Comparison of ENCODE assay signal across 8 mouse cellular contexts in genomic region chr2:90678256-90679060, GRCm38 (mm10). TPM values are rescaled to one million over a fixed set of nuclear protein-coding genes. Genes with fewer than 3 reads are reported as not detected.
DNase-seq lines count a peak whose midpoint lies in the region; ATAC-seq and TF ChIP-seq lines count a peak whose summit lies in the region.

No protein-coding gene starts in this region.

- no peak for TF ChIP-seq CTCF in G1E (IDR thresholded peaks at IDR 0.05; ENCODE audit: low read depth, low read length)
- peak; percentile 54 for TF ChIP-seq CTCF in hindbrain, postnatal 0 days (IDR thresholded peaks at IDR 0.05; ENCODE audit: low read depth)

- no peaks in the 10 kb centered on the region for H3K27me3 ChIP-seq in kidney, embryonic 16.5 days (ENCODE audit: insufficient read depth, low read length)
- no peaks in the 10 kb centered on the region for H3K27me3 ChIP-seq in G1E (ENCODE audit: insufficient read depth, low read length)
- H3K27me3 ChIP-seq in hindbrain, postnatal 0 days (ENCODE audit: insufficient read depth, low read length): no peaks in the 10 kb centered on the region
- H3K27me3 ChIP-seq in midbrain, embryonic 11.5 days (ENCODE audit: control insufficient read depth, insufficient read depth, low read length): no peaks in the 10 kb centered on the region

- intact Hi-C loops in left cerebral cortex, postnatal 36 days (cut with DNase I): loop anchor here (2.0 kb wide), 2 partner anchors 98 to 204 kb away; partner anchors contain the start of gene Ptprj

- H3K4me3 ChIP-seq in kidney, embryonic 16.5 days (ENCODE audit: low read length): peak overlapping the region; percentile 99
- peak overlapping the region; percentile 88 for H3K4me3 ChIP-seq in G1E (ENCODE audit: low read depth, low read length)
- peak overlapping the region; percentile 82 for H3K4me3 ChIP-seq in hindbrain, postnatal 0 days (ENCODE audit: low read length)
- H3K4me3 ChIP-seq in midbrain, embryonic 11.5 days (ENCODE audit: low read depth, low read length): peak overlapping the region; percentile 88

- peaks cover 8% of the 10 kb centered on the region; the same call in 1 of the 2 replicates for H3K36me3 ChIP-seq in kidney, embryonic 16.5 days (ENCODE audit: insufficient read depth, low read length)
- peaks cover 31% of the 10 kb centered on the region for H3K36me3 ChIP-seq in G1E (replicated peaks)
- H3K36me3 ChIP-seq in hindbrain, postnatal 0 days (ENCODE audit: insufficient read depth, low read length): 0 out of 2 replicates have a peak, but pooled peaks cover 5% of the 10 kb centered on the region
- H3K36me3 ChIP-seq in midbrain, embryonic 11.5 days (ENCODE audit: control insufficient read depth, insufficient read depth, low read length): no peaks in the 10 kb centered on the region

- WGBS in kidney, embryonic 16.5 days: 28% methylated on average over 26 of the region's 26 CpGs
- WGBS in hindbrain, postnatal 0 days: 33% methylated on average over 26 of the region's 26 CpGs
- 32% methylated on average over 26 of the region's 26 CpGs for WGBS in midbrain, embryonic 11.5 days

- no peaks in the 10 kb centered on the region for H3K9me3 ChIP-seq in kidney, embryonic 16.5 days (ENCODE audit: low read length)
- no peaks in the 10 kb centered on the region for H3K9me3 ChIP-seq in G1E (replicated peaks)
- no peaks in the 10 kb centered on the region for H3K9me3 ChIP-seq in hindbrain, postnatal 0 days (ENCODE audit: low read length)
- H3K9me3 ChIP-seq in midbrain, embryonic 11.5 days (ENCODE audit: control insufficient read depth, low read length): no peaks in the 10 kb centered on the region

- H3K27ac ChIP-seq in kidney, embryonic 16.5 days (ENCODE audit: low read length): peak overlapping the region; percentile 94
- H3K27ac ChIP-seq in hindbrain, postnatal 0 days: peak overlapping the region; percentile 89
- peak overlapping the region; percentile 89 for H3K27ac ChIP-seq in midbrain, embryonic 11.5 days (ENCODE audit: low read depth, low read length)

- peak overlapping the region; percentile 88 for H3K4me2 ChIP-seq in kidney, embryonic 16.5 days (replicated peaks; ENCODE audit: low read depth, low read length)
- peak overlapping the region; percentile 93 for H3K4me2 ChIP-seq in hindbrain, postnatal 0 days (ENCODE audit: low read depth, low read length)
- H3K4me2 ChIP-seq in midbrain, embryonic 11.5 days: peak overlapping the region; percentile 63

- DNase-seq in kidney, adult 11 months: no peak
- DNase-seq in G1E (ENCODE audit: low spot score): no peak
- DNase-seq in embryo, embryonic 9.5 days (ENCODE audit: extremely low spot score): peak; percentile 9
- DNase-seq in hindbrain, postnatal 0 days (ENCODE audit: low spot score): peak; percentile 14
- no peak for DNase-seq in midbrain, embryonic 11.5 days (ENCODE audit: low spot score, missing footprints)
- no peak for DNase-seq in left cerebral cortex, postnatal 36 days (ENCODE audit: low spot score in 2 of 2)
- DNase-seq in gastrocnemius, adult 18-20 months (ENCODE audit: low spot score): no peak

- peaks cover 17% of the 10 kb centered on the region for H3K4me1 ChIP-seq in kidney, embryonic 16.5 days (ENCODE audit: insufficient read depth, low read length)
- H3K4me1 ChIP-seq in G1E (ENCODE audit: insufficient read depth, low read depth, low read length): peaks cover 38% of the 10 kb centered on the region
- H3K4me1 ChIP-seq in hindbrain, postnatal 0 days (ENCODE audit: insufficient read depth, low read length): peaks cover 13% of the 10 kb centered on the region; the same call in 1 of the 2 replicates
- H3K4me1 ChIP-seq in midbrain, embryonic 11.5 days (ENCODE audit: control insufficient read depth, insufficient read depth, low read length): peaks cover 8% of the 10 kb centered on the region

- ATAC-seq in kidney, embryonic 16.5 days (ENCODE audit: low FRiP score, low TSS enrichment): peak; percentile 47
- no peak for ATAC-seq in G1E (ENCODE audit: extremely low read depth, insufficient number of reproducible peaks, low FRiP score, poor library complexity, severe bottlenecking)
- peak; percentile 42 for ATAC-seq in hindbrain, postnatal 0 days
- ATAC-seq in midbrain, embryonic 11.5 days (ENCODE audit: low FRiP score): peak; percentile 60

- peak overlapping the region; percentile 91 for H3K9ac ChIP-seq in kidney, embryonic 16.5 days (replicated peaks; ENCODE audit: low read length)
- peak overlapping the region; percentile 67 for H3K9ac ChIP-seq in hindbrain, postnatal 0 days (replicated peaks; ENCODE audit: low read length)
- H3K9ac ChIP-seq in midbrain, embryonic 11.5 days (ENCODE audit: low read length): peak overlapping the region; percentile 85

RNA-seq across cellular contexts. Expression of gene Nup160, which starts 1.4 kb away (rescaled TPM):
- 45.6 and 49.6 TPM in 2 replicates for polyA plus RNA-seq in kidney, embryonic 16.5 days (2015; fragmentation: Nextera tagmentation; extraction: Ambion mirVana)
- 157 and 180 TPM in 2 replicates for total RNA-seq in G1E (2014; fragmentation: Nextera tagmentation)
- 58.1 and 69.2 TPM in 2 replicates for total RNA-seq in G1E (2017)
- 6.3 and 9.1 TPM in 2 replicates for polyA plus RNA-seq in G1E (2012)
- total RNA-seq in hindbrain, postnatal 0 days (2014; rRNA removed): 13.5 and 14.3 TPM in 2 replicates
- 12.4 and 13.7 TPM in 2 replicates for polyA plus RNA-seq in hindbrain, postnatal 0 days (2015; fragmentation: Nextera tagmentation; extraction: Ambion mirVana)
- polyA plus RNA-seq in midbrain, embryonic 11.5 days (2014; fragmentation: Nextera tagmentation; extraction: Ambion mirVana): 55.2 and 57.0 TPM in 2 replicates
- total RNA-seq in left cerebral cortex, postnatal 36 days (2021): 10 to 100 TPM; 18.2 to 20.5 TPM
- total RNA-seq in gastrocnemius, adult 18-20 months (2021): 1 to 10 TPM; 8.3 to 8.8 TPM

Comparison
In these comparisons a context has a peak if more than half of its experiments do, and no peak if none do; other contexts are left out.
1. DNase-seq: peak in embryo, embryonic 9.5 days (single experiment) and hindbrain, postnatal 0 days (single experiment); none in kidney, adult 11 months (single experiment), G1E (single experiment), midbrain, embryonic 11.5 days (single experiment), left cerebral cortex, postnatal 36 days (0 of 2) and gastrocnemius, adult 18-20 months (single experiment).
2. Peak in every context shown above with its lines, with median percentiles within 50 percentile points of each other: H3K27ac ChIP-seq, H3K4me2 ChIP-seq, H3K4me3 ChIP-seq and H3K9ac ChIP-seq.